Mouse (Mus musculus): ENCODE measurements around the gene 4933434E20Rik. TPM values are rescaled to one million over a fixed set of nuclear protein-coding genes. Genes with fewer than 3 reads are reported as not detected.

4933434E20Rik gene
- polyA plus RNA-seq, 1 experiment, result 35.4 TPM

GRCm38 (mm10) chr3:90076921-90077716 is 25.7 kb downstream of the 4933434E20Rik start:
- TF ChIP-seq GATA1 (IDR thresholded peaks at IDR 0.05; ENCODE audit: low read length), result no peak

- TF ChIP-seq GATA1 (IDR thresholded peaks at IDR 0.05; ENCODE audit: low read length), result no peak
Measured at GRCm38 (mm10) chr3:90078224-90078623, 26.8 kb downstream of the 4933434E20Rik start.

- TF ChIP-seq GATA1 (IDR thresholded peaks at IDR 0.05; ENCODE audit: low read length), result no peak
Measured at GRCm38 (mm10) chr3:90079133-90079762, 27.8 kb downstream of the 4933434E20Rik start.

DNA sequence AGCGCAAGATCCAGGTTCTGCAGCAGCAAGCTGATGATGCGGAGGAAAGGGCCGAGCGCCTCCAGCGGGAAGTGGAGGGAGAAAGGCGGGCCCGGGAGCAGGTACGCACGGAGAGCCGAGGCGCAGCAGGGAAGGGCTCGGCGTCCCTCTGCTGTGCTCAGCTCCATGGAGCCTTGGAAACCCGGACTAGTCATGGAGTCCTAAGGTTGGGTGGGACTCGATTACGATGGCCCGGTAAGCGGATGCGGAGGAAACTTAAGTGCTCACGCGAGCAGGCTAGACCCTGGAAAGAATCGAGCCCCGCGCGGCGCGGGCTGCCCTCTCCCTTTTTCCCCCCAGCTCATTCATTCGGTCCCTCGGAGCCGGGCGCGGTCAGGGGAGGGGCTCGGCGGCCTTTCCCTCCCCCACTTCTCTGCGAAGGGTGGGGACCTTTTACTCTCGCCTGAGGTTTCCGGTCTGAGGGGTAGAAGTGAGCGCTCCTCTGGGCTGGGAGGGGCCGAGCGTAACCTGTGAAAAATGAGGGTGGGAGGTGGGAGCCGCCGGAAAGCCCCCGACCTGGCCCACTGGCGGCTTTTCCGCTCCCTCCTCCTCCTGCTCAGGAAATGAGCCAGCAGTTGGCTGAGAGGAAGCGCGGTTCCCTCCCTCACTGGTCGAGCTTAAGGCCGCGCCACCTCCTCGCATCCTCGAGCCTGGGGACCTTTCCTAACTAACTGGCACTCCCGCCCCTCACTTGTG is 28.5 kb downstream of the 4933434E20Rik start:
- TF ChIP-seq GATA1 (IDR thresholded peaks at IDR 0.05; ENCODE audit: low read length), result no peak

DNA sequence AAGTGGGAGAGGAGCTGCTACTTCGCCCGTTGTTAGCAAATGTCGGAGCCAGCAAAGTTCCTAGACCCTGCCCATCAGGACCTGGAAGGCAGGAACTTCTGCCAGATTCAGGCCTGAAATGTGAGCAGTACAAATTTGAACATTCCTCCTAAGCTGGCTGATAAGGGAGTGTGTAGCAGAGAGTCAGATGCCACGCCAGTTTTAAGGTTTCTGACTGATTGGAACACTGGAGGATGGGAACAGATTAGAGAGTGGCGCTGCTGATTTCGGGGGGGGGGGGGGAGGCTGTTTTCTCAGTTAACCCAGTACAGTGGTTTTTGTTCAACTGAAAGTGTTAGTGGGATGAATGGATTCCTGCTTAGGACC is 29.0 kb downstream of the 4933434E20Rik start:
- no peak for TF ChIP-seq GATA1 (IDR thresholded peaks at IDR 0.05; ENCODE audit: low read length)

DNA sequence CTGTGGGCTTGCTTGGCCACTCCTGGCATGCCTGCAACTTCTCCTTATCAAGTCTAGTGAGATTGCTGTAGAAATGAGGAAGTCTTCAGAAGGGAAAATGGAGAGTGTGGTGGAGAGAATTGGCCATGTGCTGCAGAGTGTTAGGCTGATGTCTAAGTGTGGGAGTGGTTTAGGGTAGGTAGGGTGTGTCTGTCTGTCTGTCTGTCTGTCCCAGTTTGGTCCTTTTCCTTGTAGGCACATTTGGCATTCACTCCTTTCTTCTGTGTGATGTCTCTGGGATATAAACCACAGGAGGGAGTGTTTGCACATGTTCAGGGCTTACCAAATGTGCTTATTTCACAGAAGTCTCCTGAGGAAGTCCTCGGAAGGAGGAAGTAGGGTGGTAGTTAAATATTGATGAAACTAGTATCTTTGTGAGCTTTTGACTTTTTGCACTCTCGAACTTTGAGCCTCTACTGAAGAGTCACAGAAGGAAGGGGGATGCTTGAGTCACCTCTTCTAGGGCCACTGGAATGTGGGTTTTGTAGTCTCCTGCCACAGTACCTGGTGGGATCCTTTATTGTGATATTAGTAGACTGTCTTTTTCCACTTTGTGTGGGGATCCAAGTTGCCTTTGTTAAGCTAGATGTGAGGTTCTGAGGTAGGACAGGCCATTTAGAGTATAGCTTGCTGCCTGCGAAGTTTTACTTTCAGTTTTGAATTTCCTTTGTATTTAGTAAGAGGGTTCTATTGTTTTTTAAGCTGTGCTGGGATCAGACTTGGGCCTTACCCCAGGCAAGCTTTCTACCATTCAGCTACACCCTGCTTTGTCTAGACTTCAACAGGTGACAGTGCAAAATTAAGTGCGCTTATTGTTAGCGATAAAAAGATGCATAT is 30.2 kb downstream of the 4933434E20Rik start:
- TF ChIP-seq GATA1 (IDR thresholded peaks at IDR 0.05; ENCODE audit: low read length), result no peak

DNA sequence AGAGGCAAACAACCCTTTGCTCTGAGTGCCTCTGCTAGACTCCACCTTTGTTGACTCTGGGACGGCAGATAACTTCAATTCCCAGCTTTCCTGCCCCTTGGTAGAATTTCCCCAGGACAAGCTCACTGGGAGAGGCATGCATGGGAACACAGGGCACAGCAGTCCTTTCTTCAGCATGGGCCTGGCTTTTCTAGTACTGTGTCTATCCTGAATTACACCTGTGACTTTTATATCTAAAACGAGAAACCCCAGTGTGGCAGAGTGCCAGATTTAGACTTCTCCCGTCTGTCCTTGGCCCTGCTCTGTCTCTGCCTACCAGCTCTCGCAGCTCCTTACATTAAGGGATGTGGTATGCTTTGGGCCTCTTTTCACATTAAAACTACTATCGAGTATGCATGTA is 31.6 kb downstream of the 4933434E20Rik start:
- TF ChIP-seq GATA1 (IDR thresholded peaks at IDR 0.05; ENCODE audit: low read length), result no peak

DNA sequence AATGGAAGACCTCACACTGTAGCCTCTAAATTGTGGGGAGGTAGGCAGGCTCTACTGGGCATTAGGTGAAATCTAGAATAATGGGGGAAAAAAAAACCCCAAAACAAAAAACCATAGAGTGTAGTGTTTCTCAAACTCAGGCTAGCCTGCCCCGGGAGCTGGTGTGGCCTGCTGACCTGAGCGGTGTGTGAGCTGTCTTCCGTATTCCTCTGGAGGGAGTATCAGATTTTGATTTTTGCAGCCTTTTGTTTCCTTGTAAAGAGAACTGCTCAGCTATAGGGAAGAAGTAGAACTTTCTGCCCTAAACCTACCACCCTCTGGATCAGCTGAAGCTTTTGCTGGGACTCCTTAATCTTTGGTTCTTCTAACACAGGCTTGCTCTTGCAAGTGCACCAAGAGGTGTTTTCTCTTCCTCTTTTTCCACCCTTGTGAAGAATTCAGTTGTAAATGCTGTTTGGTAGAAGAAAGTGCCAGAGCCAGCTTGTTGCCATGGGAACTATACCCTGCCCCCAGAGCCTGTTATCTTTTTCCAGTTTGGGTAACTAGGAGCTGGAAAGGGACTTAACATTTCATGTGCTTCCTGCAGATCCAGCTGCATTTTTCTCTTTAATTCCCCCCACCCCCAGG is 32.4 kb downstream of the 4933434E20Rik start:
- no peak for TF ChIP-seq GATA1 (IDR thresholded peaks at IDR 0.05; ENCODE audit: low read length)

DNA sequence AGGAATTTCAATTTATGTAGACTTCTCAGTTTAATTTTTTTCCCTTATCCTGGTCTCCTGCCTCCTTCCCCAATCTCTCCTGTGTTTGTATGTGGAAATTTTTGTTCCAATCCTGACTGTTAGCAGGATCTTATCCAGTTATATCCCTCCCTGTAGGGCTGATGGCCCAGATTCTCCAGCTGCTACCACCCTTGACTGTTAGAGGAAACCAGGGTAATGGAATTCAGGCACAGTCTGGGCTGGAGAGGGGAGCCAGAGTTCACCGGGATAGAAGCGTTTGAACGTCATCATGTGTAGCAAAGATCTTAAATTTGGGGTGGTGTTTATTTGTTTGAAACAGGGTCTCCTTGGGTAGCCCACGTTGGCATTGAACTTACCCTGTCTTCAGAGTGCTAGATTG is 33.4 kb downstream of the 4933434E20Rik start:
- no peak for TF ChIP-seq GATA1 (IDR thresholded peaks at IDR 0.05; ENCODE audit: low read length)

DNA sequence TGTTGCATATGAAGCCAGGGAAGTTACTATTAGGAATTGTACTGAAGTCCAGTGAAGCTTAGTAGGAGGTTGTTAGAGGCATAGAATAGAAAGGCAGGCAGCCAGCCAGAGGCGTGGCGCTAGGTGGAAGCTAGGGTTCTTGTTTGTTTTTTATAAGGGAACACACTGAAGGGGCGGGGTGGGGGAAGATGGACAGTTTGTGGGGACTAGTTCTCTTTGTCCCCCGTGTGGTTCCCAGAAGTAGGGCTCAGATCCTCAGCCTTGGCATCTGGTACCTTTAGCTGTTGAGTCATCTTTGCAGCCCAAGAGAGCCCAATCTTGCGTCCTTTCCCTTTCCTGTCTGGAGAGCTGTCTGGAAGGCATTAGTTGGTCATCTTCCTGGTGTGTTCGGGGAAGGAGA is 33.8 kb downstream of the 4933434E20Rik start:
- no peak for TF ChIP-seq GATA1 (IDR thresholded peaks at IDR 0.05; ENCODE audit: low read length)

DNA sequence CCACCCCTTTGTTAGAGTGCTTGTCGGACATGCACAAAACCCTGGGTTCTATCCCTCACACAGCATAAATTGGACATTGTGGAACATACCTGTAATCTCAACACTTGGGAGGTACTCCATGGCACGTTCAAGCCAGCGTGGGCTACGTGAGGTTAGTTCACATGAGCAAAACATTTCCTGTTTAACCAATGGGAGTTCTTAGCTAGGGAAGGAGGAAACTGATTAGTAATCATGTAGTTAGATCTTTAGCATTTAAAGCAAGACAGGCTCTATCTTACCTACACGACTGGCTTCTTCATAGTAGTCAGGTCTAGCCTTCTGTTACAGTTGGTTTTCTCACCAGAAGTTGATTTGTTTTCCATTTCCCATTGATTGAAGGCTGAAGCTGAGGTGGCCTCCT is 34.6 kb downstream of the 4933434E20Rik start:
- no peak for TF ChIP-seq GATA1 (IDR thresholded peaks at IDR 0.05; ENCODE audit: low read length)

GRCm38 (mm10) chr3:90088617-90089016 is 37.2 kb downstream of the 4933434E20Rik start:
- no peak for TF ChIP-seq GATA1 (IDR thresholded peaks at IDR 0.05; ENCODE audit: low read length)

- TF ChIP-seq GATA1 (IDR thresholded peaks at IDR 0.05; ENCODE audit: low read length), result no peak
Measured at GRCm38 (mm10) chr3:90090892-90091291, 39.5 kb downstream of the 4933434E20Rik start.

- TF ChIP-seq GATA1 (IDR thresholded peaks at IDR 0.05; ENCODE audit: low read length), result no peak
Measured at GRCm38 (mm10) chr3:90094453-90094852, 43.0 kb downstream of the 4933434E20Rik start.

DNA sequence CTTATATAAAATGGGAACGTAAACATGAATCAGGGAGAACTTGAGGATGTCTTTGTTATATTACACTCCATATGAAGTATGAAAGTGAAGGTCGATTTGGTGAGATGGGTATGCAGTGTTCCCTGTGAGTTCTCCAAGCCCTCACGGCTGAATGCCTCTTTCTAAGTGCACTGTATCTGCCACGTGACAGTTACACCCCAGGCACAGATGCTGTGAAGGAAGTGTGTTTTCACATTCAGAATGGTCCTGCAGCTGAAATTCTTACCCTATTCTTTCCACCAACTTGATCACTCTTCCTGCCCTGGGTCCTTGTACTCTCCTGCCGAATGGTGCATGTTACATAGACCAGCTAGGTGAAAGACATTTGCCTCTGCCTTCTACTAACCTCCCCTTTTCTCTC is 46.5 kb downstream of the 4933434E20Rik start:
- no peak for TF ChIP-seq GATA1 (IDR thresholded peaks at IDR 0.05; ENCODE audit: low read length)
